Mouse (Mus musculus): Measurements from ENCODE around the gene AC170998.1.

DNA sequence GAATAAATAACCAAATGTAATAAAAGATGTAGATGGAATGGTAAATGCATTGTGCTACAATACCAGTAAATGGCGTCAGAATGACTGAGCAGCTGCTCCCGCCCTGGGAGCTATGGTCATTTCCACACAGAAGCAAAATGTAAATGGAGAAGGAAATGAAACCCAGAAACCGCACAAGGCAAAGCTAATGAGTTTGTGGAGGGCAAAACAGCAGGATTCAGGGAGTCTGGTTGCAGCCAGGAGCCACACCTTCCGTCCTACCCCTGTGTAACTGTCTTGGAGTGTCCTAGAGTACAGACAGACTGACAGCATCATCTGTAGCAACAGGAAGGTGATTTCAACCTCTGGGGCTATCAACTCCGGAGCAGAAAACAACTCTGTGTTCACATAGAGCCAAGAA is 30.6 kb downstream of the AC170998.1 start:
- no peak for TF ChIP-seq CTCF (IDR thresholded peaks at IDR 0.05; ENCODE audit: borderline replicate concordance, control insufficient read depth, extremely low read depth, insufficient read depth, low read length, poor library complexity)
- no peak for TF ChIP-seq POLR2A (IDR thresholded peaks at IDR 0.05; ENCODE audit: control insufficient read depth, extremely low read depth, insufficient read depth, low read length, poor library complexity)
